Mouse (Mus musculus) thymus, postnatal 0 days (tissue): ENCODE data around the gene Tbk1. TPM values are rescaled to one million over a fixed set of nuclear protein-coding genes. Genes with fewer than 3 reads are reported as not detected.
A peak's percentile ranks its signal among the peaks of the same experiment; 100 is the strongest.

ENCODE experiments used
- DNase-seq: peaks from one replicate; pipeline ENCODE4 v3.0.0-alpha.2; 2015; ENCODE audit warnings: low spot score
- polyA plus RNA-seq: library from polyadenylated mRNA; unstranded; fragments of >200 nt; fragmentation: Nextera tagmentation; extraction: Ambion mirVana; gene quantifications from 2 replicates; pipeline ENCODE4 v1.2.1, GENCODE M21; 2015

The Tbk1 gene
- 33.8 and 36.2 TPM in 2 replicates for polyA plus RNA-seq

GRCm38 (mm10) chr10:121586675-121587370, at the start of gene Tbk1:
TSS of gene Tbk1 (minus strand) at chr10:121586787.
- peak; percentile 92 for DNase-seq

- DNase-seq: no peak
Observed at GRCm38 (mm10) chr10:121636276-121636675, 49.7 kb upstream of the Tbk1 start.

GRCm38 (mm10) chr10:121634159-121634558, 47.6 kb upstream of the Tbk1 start:
- no peak for DNase-seq

- DNase-seq: peak; percentile 15
Observed at GRCm38 (mm10) chr10:121628561-121629040, 42.0 kb upstream of the Tbk1 start.

GRCm38 (mm10) chr10:121627216-121627852, 40.7 kb upstream of the Tbk1 start:
- DNase-seq: no peak

GRCm38 (mm10) chr10:121626186-121626882, 39.7 kb upstream of the Tbk1 start, which contains the start of gene Xpot:
TSS of gene Xpot (minus strand) at chr10:121626332.
- peak; percentile 98 for DNase-seq

- no peak for DNase-seq
Observed at GRCm38 (mm10) chr10:121625407-121626185, 39.0 kb upstream of the Tbk1 start.

GRCm38 (mm10) chr10:121625006-121625405, 38.4 kb upstream of the Tbk1 start:
- DNase-seq: no peak

GRCm38 (mm10) chr10:121623670-121624069, 37.1 kb upstream of the Tbk1 start:
- DNase-seq: no peak

- DNase-seq: no peak
Observed at GRCm38 (mm10) chr10:121622431-121622830, 35.8 kb upstream of the Tbk1 start.

- DNase-seq: no peak
Observed at GRCm38 (mm10) chr10:121615935-121616334, 29.3 kb upstream of the Tbk1 start.

- no peak for DNase-seq
Observed at GRCm38 (mm10) chr10:121615146-121615870, 28.7 kb upstream of the Tbk1 start.

- DNase-seq: no peak
Observed at GRCm38 (mm10) chr10:121613570-121613969, 27.0 kb upstream of the Tbk1 start.

- DNase-seq: no peak
Observed at GRCm38 (mm10) chr10:121612448-121612847, 25.9 kb upstream of the Tbk1 start.

GRCm38 (mm10) chr10:121611587-121611986, 25.0 kb upstream of the Tbk1 start:
- DNase-seq: no peak

- DNase-seq: no peak
Observed at GRCm38 (mm10) chr10:121608177-121608576, 21.6 kb upstream of the Tbk1 start.

- DNase-seq: no peak
Observed at GRCm38 (mm10) chr10:121604632-121605344, 18.2 kb upstream of the Tbk1 start.

GRCm38 (mm10) chr10:121603556-121603955, 17.0 kb upstream of the Tbk1 start:
- DNase-seq: no peak

GRCm38 (mm10) chr10:121601272-121601671, 14.7 kb upstream of the Tbk1 start:
- DNase-seq: no peak

GRCm38 (mm10) chr10:121596580-121596979, 10.0 kb upstream of the Tbk1 start:
- DNase-seq: no peak
